Mouse (Mus musculus): ENCODE measurements around the gene Lmx1b. TPM values are rescaled to one million over a fixed set of nuclear protein-coding genes. Genes with fewer than 3 reads are reported as not detected.
A peak's percentile ranks its signal among the peaks of the same experiment; 100 is the strongest.

Gene Lmx1b
- polyA plus RNA-seq, 1 experiment from 2014 or later: 5.0 TPM

DNA sequence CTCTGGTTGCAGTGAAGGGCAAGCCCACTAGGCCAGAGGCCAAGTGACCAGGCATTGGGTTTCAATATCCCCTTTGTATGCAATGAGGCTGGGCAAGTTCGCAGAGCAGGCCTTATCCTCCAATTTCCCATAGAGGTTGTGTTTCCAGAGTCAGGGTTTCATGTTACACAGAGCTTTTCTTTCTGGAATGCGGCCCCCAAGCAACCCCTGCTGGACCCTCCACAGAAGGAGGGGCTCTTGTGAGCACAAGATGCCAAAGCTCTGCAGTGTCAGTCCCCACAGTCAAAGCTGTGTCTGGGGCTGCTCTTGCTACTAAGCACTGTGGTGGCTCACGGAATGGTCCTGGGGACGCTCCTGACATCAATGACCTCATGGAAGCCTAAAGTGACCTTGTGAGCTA is 8.6 kb upstream of the Lmx1b start:
- Histone ChIP-seq H3K4me1 (replicated peaks; ENCODE audit: control insufficient read depth, insufficient read depth, low read length) (no peaks in the 10 kb centered on the region; the same call in 1 of the 2 replicates), H3K4me3 (ENCODE audit: low read depth, low read length) (no peak overlapping the region), H3K9me3 (ENCODE audit: control insufficient read depth, low read length) (no peaks in the 10 kb centered on the region), H3K4me2 (replicated peaks; ENCODE audit: low read depth, low read length) (no peak overlapping the region), H3K27ac (ENCODE audit: low read depth, low read length) (no peak overlapping the region), H3K27me3 (ENCODE audit: control insufficient read depth, insufficient read depth, low read length) (peaks cover 41% of the 10 kb centered on the region), H3K36me3 (ENCODE audit: control insufficient read depth, insufficient read depth, low read length) (no peaks in the 10 kb centered on the region), H3K9ac (ENCODE audit: low read depth, low read length) (no peak overlapping the region)
- ATAC-seq (ENCODE audit: low FRiP score): no peak
- 24% methylated on average over 4 of the region's 4 CpGs for WGBS
- DNase-seq (ENCODE audit: low spot score): no peak

- peaks cover 67% of the 10 kb centered on the region for H3K27me3 ChIP-seq (ENCODE audit: control insufficient read depth, insufficient read depth, low read length)
- peaks cover 5% of the 10 kb centered on the region for H3K4me1 ChIP-seq (replicated peaks; ENCODE audit: control insufficient read depth, insufficient read depth, low read length)
- WGBS: 5% methylated on average over 3 of the region's 3 CpGs
- no peak overlapping the region for H3K9ac ChIP-seq (ENCODE audit: low read depth, low read length)
- no peak overlapping the region for H3K4me2 ChIP-seq (replicated peaks; ENCODE audit: low read depth, low read length)
- no peaks in the 10 kb centered on the region for H3K36me3 ChIP-seq (ENCODE audit: control insufficient read depth, insufficient read depth, low read length)
- no peaks in the 10 kb centered on the region for H3K9me3 ChIP-seq (ENCODE audit: control insufficient read depth, low read length)
- H3K4me3 ChIP-seq (ENCODE audit: low read depth, low read length): no peak overlapping the region
- DNase-seq (ENCODE audit: low spot score) (no peak), ATAC-seq (ENCODE audit: low FRiP score) (no peak)
- H3K27ac ChIP-seq (ENCODE audit: low read depth, low read length): no peak overlapping the region
Measured at GRCm38 (mm10) chr2:33646283-33646550, 5.9 kb upstream of the Lmx1b start.

GRCm38 (mm10) chr2:33645538-33646282 is 5.4 kb upstream of the Lmx1b start:
- WGBS: 6% methylated on average over 15 of the region's 15 CpGs
- H3K4me3 ChIP-seq (ENCODE audit: low read depth, low read length): peak overlapping the region; percentile 8; the same call in 1 of the 2 replicates

DNA sequence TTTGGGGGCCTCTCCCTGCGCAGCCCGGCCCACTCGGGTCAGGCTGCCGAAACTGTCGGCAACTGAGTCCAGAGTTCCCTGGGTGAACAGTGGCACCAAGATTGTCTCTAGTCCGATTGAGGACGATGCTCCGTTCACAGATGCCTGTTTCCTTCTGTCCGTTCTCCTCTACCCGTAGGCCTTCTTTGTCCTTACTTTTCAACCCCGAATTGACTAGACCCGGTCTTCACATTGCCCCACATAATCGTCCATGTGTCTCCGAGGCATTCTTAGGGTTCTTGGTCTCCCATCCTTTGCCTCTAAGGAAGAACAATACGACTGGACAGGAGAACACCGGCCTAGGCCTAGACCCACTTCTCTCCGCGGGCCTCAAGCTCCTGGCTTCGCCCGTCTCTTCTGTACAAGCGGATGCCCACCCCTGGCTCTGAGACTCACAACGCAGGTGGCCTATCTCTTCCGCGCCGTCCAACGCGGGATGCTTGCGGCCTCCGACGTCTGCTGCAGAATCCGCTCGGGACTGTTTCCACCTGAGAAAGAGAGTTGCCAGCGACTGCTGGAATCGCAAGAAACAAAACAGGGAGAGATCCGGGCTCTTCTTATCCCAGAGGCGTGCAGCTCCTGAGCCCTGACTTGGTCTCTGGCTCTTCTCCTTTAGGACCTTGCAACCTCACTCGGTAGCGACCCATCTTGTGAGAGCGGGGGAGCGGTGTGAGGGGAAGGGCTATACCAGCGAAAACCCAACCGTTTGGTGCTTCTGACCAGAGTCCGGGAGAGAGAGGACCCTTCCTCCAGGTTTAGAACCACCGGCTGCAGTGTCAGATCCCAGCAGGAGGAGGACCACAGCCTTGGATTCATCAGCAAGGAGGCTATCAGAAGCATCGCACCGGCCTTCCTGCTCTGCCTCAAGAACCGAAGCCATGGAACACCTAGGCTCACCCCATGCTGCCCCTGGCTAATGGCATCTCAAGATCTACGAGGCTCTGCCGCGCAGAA is 3.7 kb upstream of the Lmx1b start:
- Histone ChIP-seq H3K4me2 (replicated peaks; ENCODE audit: low read depth, low read length) (0 out of 2 replicates have a peak overlapping the region, but pooled peaks have one; percentile 3), H3K36me3 (ENCODE audit: control insufficient read depth, insufficient read depth, low read length) (no peaks in the 10 kb centered on the region), H3K9ac (ENCODE audit: low read depth, low read length) (no peak overlapping the region), H3K9me3 (ENCODE audit: control insufficient read depth, low read length) (no peaks in the 10 kb centered on the region), H3K27ac (ENCODE audit: low read depth, low read length) (no peak overlapping the region), H3K27me3 (ENCODE audit: control insufficient read depth, insufficient read depth, low read length) (peaks cover 89% of the 10 kb centered on the region), H3K4me3 (ENCODE audit: low read depth, low read length) (peak overlapping the region; percentile 8; the same call in 1 of the 2 replicates), H3K4me1 (replicated peaks; ENCODE audit: control insufficient read depth, insufficient read depth, low read length) (peaks cover 12% of the 10 kb centered on the region)
- DNase-seq (ENCODE audit: low spot score): peak; percentile 60
- ATAC-seq (ENCODE audit: low FRiP score): no peak
- WGBS: 8% methylated on average over 50 of the region's 50 CpGs

More at GRCm38 (mm10) chr2:33645538-33646282, 5.4 kb upstream of the Lmx1b start:
- no peaks in the 10 kb centered on the region for H3K9me3 ChIP-seq (ENCODE audit: control insufficient read depth, low read length)
- ATAC-seq (ENCODE audit: low FRiP score): no peak
- H3K4me1 ChIP-seq (replicated peaks; ENCODE audit: control insufficient read depth, insufficient read depth, low read length): peaks cover 5% of the 10 kb centered on the region
- 0 out of 2 replicates have a peak overlapping the region, but pooled peaks have one; percentile 6 for H3K4me2 ChIP-seq (replicated peaks; ENCODE audit: low read depth, low read length)
- no peaks in the 10 kb centered on the region for H3K36me3 ChIP-seq (ENCODE audit: control insufficient read depth, insufficient read depth, low read length)
- peaks cover 72% of the 10 kb centered on the region for H3K27me3 ChIP-seq (ENCODE audit: control insufficient read depth, insufficient read depth, low read length)
- DNase-seq (ENCODE audit: low spot score): no peak
- no peak overlapping the region for H3K9ac ChIP-seq (ENCODE audit: low read depth, low read length)
- no peak overlapping the region for H3K27ac ChIP-seq (ENCODE audit: low read depth, low read length)

GRCm38 (mm10) chr2:33642650-33643458 is 2.5 kb upstream of the Lmx1b start:
- Histone ChIP-seq H3K4me3 (ENCODE audit: low read depth, low read length) (peak overlapping the region; percentile 37), H3K9me3 (ENCODE audit: control insufficient read depth, low read length) (no peaks in the 10 kb centered on the region), H3K27me3 (ENCODE audit: control insufficient read depth, insufficient read depth, low read length) (peaks cover 97% of the 10 kb centered on the region), H3K4me1 (replicated peaks; ENCODE audit: control insufficient read depth, insufficient read depth, low read length) (peaks cover 12% of the 10 kb centered on the region), H3K4me2 (replicated peaks; ENCODE audit: low read depth, low read length) (peak overlapping the region; percentile 36), H3K27ac (ENCODE audit: low read depth, low read length) (peak overlapping the region; percentile 74), H3K9ac (ENCODE audit: low read depth, low read length) (peak overlapping the region; percentile 45), H3K36me3 (ENCODE audit: control insufficient read depth, insufficient read depth, low read length) (no peaks in the 10 kb centered on the region)
- 1% methylated on average over 42 of the region's 42 CpGs for WGBS
- ATAC-seq (ENCODE audit: low FRiP score): peak; percentile 28; the same call in 1 of the 2 replicates
- DNase-seq (ENCODE audit: low spot score): peak; percentile 91

DNA sequence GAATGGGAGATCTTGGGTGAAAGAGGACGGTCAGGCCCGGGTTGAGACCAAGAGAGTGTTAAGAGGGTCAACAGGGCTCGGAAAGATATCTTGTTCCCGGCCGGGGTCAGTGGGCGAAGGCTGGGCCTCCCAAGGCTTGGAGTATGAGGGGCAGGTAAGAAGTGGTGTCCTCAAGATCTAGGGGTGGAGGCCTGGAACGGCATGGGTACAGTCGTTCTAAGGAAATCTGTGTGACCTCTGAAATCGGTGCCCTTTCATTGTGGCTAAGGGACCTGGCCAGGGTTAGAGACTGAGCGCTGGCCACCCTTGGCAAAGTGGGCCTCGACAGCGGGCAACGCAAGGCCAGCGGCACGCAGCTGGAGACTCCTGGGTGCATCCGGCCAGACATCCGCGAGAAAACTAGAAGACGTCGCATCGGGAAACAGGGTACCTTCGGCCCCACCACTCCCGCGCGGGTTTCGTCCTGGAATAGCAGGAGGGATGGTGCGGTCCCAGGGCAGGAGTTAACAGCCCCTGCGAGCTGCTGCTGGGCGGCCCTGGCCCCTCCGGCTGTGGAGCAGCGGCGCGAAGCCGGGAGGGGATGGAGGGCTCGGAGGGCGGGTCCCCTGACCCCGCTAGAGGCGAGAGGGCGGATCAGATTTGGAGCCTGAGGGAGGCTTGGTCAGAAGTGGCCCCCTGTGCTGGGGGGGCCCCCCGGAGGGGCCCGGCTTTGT is 1.7 kb upstream of the Lmx1b start:
- peak; percentile 62 for DNase-seq (ENCODE audit: low spot score)
- peak overlapping the region; percentile 36 for H3K4me2 ChIP-seq (replicated peaks; ENCODE audit: low read depth, low read length)
- peak overlapping the region; percentile 74 for H3K27ac ChIP-seq (ENCODE audit: low read depth, low read length)
- WGBS: under 1% methylated on average over 40 of the region's 41 CpGs
- ATAC-seq (ENCODE audit: low FRiP score): no peak
- no peaks in the 10 kb centered on the region for H3K9me3 ChIP-seq (ENCODE audit: control insufficient read depth, low read length)
- H3K27me3 ChIP-seq (ENCODE audit: control insufficient read depth, insufficient read depth, low read length): peaks cover 96% of the 10 kb centered on the region
- peak overlapping the region; percentile 45 for H3K9ac ChIP-seq (ENCODE audit: low read depth, low read length)
- peaks cover 12% of the 10 kb centered on the region for H3K4me1 ChIP-seq (replicated peaks; ENCODE audit: control insufficient read depth, insufficient read depth, low read length)
- no peaks in the 10 kb centered on the region for H3K36me3 ChIP-seq (ENCODE audit: control insufficient read depth, insufficient read depth, low read length)
- peak overlapping the region; percentile 37 for H3K4me3 ChIP-seq (ENCODE audit: low read depth, low read length)

DNA sequence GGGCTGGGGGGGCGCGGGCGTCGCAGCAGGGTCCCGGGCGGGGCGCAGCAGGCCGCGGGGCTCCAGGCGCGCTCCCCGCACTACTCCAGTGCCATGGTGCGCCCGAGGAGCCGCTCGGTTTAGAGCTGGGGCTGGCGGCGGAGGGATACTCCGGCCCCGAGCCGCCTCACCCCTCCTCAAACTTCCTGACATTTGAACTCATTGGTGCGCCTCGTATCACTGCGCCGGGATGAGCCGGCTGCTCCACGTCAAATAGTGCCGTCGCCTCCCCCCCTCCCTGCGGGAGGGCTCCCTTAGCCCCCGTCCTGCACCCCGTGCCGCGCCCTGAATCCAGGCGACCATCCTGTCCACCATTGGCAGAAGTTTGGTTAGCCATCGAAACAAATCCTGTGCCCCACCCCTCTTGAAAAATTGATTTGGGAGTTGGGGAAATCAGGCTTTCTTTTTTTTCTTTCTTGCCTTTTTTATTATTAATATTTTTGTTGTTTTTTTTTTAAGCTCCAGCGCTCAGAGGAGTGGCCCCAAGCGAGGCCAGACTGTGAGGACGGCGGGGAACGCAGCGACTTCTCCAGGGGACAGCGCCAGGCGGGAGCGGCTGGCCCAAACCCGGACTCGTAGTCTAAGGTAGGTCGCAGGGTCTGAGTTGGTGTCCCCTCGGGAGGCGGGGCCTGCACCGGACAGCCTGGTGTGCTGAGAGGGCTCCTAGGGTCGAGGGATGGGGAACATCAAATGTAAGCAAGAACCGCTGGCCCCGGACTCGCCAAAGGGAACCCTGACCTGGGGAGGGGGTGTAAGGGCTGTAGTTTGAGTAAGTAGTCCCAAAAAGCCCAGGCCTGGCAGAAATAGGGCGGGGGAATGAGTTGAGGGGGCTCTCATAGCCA is 907 bp upstream of the Lmx1b start:
- WGBS: under 1% methylated on average over 41 of the region's 56 CpGs
- Histone ChIP-seq H3K4me3 (ENCODE audit: low read depth, low read length) (peak overlapping the region; percentile 37), H3K9me3 (ENCODE audit: control insufficient read depth, low read length) (no peaks in the 10 kb centered on the region), H3K27me3 (ENCODE audit: control insufficient read depth, insufficient read depth, low read length) (peaks cover 93% of the 10 kb centered on the region), H3K4me1 (replicated peaks; ENCODE audit: control insufficient read depth, insufficient read depth, low read length) (peaks cover 12% of the 10 kb centered on the region), H3K27ac (ENCODE audit: low read depth, low read length) (peak overlapping the region; percentile 62; the same call in 1 of the 2 replicates), H3K4me2 (replicated peaks; ENCODE audit: low read depth, low read length) (peak overlapping the region; percentile 71), H3K36me3 (ENCODE audit: control insufficient read depth, insufficient read depth, low read length) (no peaks in the 10 kb centered on the region), H3K9ac (ENCODE audit: low read depth, low read length) (peak overlapping the region; percentile 52)
- ATAC-seq (ENCODE audit: low FRiP score): peak; percentile 62; the same call in 1 of the 2 replicates
- peak; percentile 81 for DNase-seq (ENCODE audit: low spot score)

All from hindbrain, embryonic 11.5 days (tissue).